Mouse (Mus musculus): ENCODE results near the gene Bves. TPM values are rescaled to one million over a fixed set of nuclear protein-coding genes. Genes with fewer than 3 reads are reported as not detected.

Gene Bves
- total and polyA plus RNA-seq, 2 experiments: 0.09 TPM; not detected in 1

GRCm38 (mm10) chr10:45381937-45382636, 46.5 kb downstream of the Bves start:
- H3K4me3 ChIP-seq (ENCODE audit: insufficient read depth, low read depth, low read length): no peak overlapping the region
- TF ChIP-seq CTCF (IDR thresholded peaks at IDR 0.05; ENCODE audit: low read depth, low read length) (no peak), POLR2A (IDR thresholded peaks at IDR 0.05; ENCODE audit: extremely low read depth, insufficient read depth, low read length) (no peak)
- H3K27ac ChIP-seq (replicated peaks; ENCODE audit: insufficient read depth, low read depth, low read length): no peak overlapping the region

GRCm38 (mm10) chr10:45382637-45382958, 47.0 kb downstream of the Bves start:
- Histone ChIP-seq H3K36me3 (ENCODE audit: control insufficient read depth, insufficient read depth, low read length) (no peaks in the 10 kb centered on the region), H3K4me1 (ENCODE audit: control insufficient read depth, insufficient read depth, low read length) (no peaks in the 10 kb centered on the region), H3K79me2 (ENCODE audit: control insufficient read depth, insufficient read depth, low read length) (no peaks in the 10 kb centered on the region), H3K9ac (ENCODE audit: low read depth, low read length) (no peak overlapping the region), H3K27me3 (ENCODE audit: control insufficient read depth, insufficient read depth, low read length) (no peaks in the 10 kb centered on the region), H3K27ac (replicated peaks; ENCODE audit: insufficient read depth, low read depth, low read length) (no peak overlapping the region), H3K4me3 (ENCODE audit: insufficient read depth, low read depth, low read length) (no peak overlapping the region)
- TF ChIP-seq POLR2A (IDR thresholded peaks at IDR 0.05; ENCODE audit: extremely low read depth, insufficient read depth, low read length) (no peak), CTCF (IDR thresholded peaks at IDR 0.05; ENCODE audit: low read depth, low read length) (no peak)
- DNase-seq (ENCODE audit: extremely low read depth, low read depth, low spot score): no peak
- 79% methylated on average over 3 of the region's 3 CpGs for WGBS

More at GRCm38 (mm10) chr10:45381937-45382636, 46.5 kb downstream of the Bves start:
- Histone ChIP-seq H3K79me2 (ENCODE audit: control insufficient read depth, insufficient read depth, low read length) (no peaks in the 10 kb centered on the region), H3K9ac (ENCODE audit: low read depth, low read length) (no peak overlapping the region), H3K36me3 (ENCODE audit: control insufficient read depth, insufficient read depth, low read length) (no peaks in the 10 kb centered on the region), H3K4me1 (ENCODE audit: control insufficient read depth, insufficient read depth, low read length) (no peaks in the 10 kb centered on the region), H3K27me3 (ENCODE audit: control insufficient read depth, insufficient read depth, low read length) (no peaks in the 10 kb centered on the region)
- no peak for DNase-seq (ENCODE audit: extremely low read depth, low read depth, low spot score)

GRCm38 (mm10) chr10:45398211-45398610, 62.6 kb downstream of the Bves start:
- Histone ChIP-seq H3K4me3 (ENCODE audit: insufficient read depth, low read depth, low read length) (no peak overlapping the region), H3K4me1 (ENCODE audit: control insufficient read depth, insufficient read depth, low read length) (no peaks in the 10 kb centered on the region), H3K79me2 (ENCODE audit: control insufficient read depth, insufficient read depth, low read length) (no peaks in the 10 kb centered on the region), H3K9ac (ENCODE audit: low read depth, low read length) (no peak overlapping the region), H3K27me3 (ENCODE audit: control insufficient read depth, insufficient read depth, low read length) (no peaks in the 10 kb centered on the region), H3K27ac (replicated peaks; ENCODE audit: insufficient read depth, low read depth, low read length) (no peak overlapping the region), H3K36me3 (ENCODE audit: control insufficient read depth, insufficient read depth, low read length) (no peaks in the 10 kb centered on the region)
- TF ChIP-seq CTCF (IDR thresholded peaks at IDR 0.05; ENCODE audit: low read depth, low read length): no peak
- TF ChIP-seq POLR2A (IDR thresholded peaks at IDR 0.05; ENCODE audit: extremely low read depth, insufficient read depth, low read length): no peak
- DNase-seq (ENCODE audit: extremely low read depth, low read depth, low spot score): no peak
- 89% methylated on average over 1 of the region's 1 CpGs for WGBS

GRCm38 (mm10) chr10:45399702-45400243, 64.2 kb downstream of the Bves start:
- WGBS: 83% methylated on average over 7 of the region's 7 CpGs
- no peak for DNase-seq (ENCODE audit: extremely low read depth, low read depth, low spot score)
- H3K4me3 ChIP-seq (ENCODE audit: insufficient read depth, low read depth, low read length): no peak overlapping the region
- no peaks in the 10 kb centered on the region for H3K36me3 ChIP-seq (ENCODE audit: control insufficient read depth, insufficient read depth, low read length)
- no peaks in the 10 kb centered on the region for H3K79me2 ChIP-seq (ENCODE audit: control insufficient read depth, insufficient read depth, low read length)
- H3K9ac ChIP-seq (ENCODE audit: low read depth, low read length): no peak overlapping the region
- H3K27me3 ChIP-seq (ENCODE audit: control insufficient read depth, insufficient read depth, low read length): no peaks in the 10 kb centered on the region
- no peaks in the 10 kb centered on the region for H3K4me1 ChIP-seq (ENCODE audit: control insufficient read depth, insufficient read depth, low read length)
- TF ChIP-seq POLR2A (IDR thresholded peaks at IDR 0.05; ENCODE audit: extremely low read depth, insufficient read depth, low read length): no peak
- TF ChIP-seq CTCF (IDR thresholded peaks at IDR 0.05; ENCODE audit: low read depth, low read length): no peak
- no peak overlapping the region for H3K27ac ChIP-seq (replicated peaks; ENCODE audit: insufficient read depth, low read depth, low read length)

DNA sequence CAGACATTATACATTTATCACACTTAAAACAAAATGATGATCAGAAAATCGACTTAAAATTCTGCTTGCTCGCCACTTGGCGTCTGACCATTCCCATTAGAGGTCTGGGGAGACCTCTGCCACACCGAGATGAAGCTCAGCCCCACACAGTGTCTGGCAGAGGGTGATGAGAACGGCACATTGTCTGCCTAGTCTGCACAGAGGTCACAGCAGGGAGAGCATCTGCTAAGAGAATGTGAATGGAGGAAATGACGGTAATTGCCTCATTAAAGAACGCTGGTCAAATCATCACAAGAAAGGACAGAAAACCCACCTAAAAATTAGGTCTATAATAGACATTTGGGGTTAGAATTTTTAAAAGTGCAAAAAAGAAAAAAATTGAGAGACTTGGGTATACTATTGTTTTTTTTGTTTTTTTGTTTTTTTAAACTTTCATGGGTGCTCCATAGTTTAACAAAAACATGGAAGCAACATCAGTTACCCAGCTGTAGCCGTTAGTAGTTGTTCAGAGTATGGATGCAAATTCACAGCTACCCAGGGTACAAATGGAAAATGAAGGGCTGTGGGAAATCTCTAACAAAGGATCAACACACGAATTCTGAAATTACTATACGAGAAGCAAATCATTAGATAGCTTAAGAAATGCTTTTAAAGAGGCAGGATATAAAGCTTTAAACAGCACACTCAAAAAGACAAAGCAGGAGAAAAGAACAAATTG, 75.2 kb downstream of the Bves start:
- H3K79me2 ChIP-seq (ENCODE audit: control insufficient read depth, insufficient read depth, low read length): no peaks in the 10 kb centered on the region
- no peak for DNase-seq (ENCODE audit: extremely low read depth, low read depth, low spot score)
- H3K27me3 ChIP-seq (ENCODE audit: control insufficient read depth, insufficient read depth, low read length): no peaks in the 10 kb centered on the region
- no peak overlapping the region for H3K4me3 ChIP-seq (ENCODE audit: insufficient read depth, low read depth, low read length)
- H3K36me3 ChIP-seq (ENCODE audit: control insufficient read depth, insufficient read depth, low read length): no peaks in the 10 kb centered on the region
- H3K27ac ChIP-seq (replicated peaks; ENCODE audit: insufficient read depth, low read depth, low read length): no peak overlapping the region
- no peak for TF ChIP-seq POLR2A (IDR thresholded peaks at IDR 0.05; ENCODE audit: extremely low read depth, insufficient read depth, low read length)
- no peak for TF ChIP-seq CTCF (IDR thresholded peaks at IDR 0.05; ENCODE audit: low read depth, low read length)
- no peaks in the 10 kb centered on the region for H3K4me1 ChIP-seq (ENCODE audit: control insufficient read depth, insufficient read depth, low read length)
- 81% methylated on average over 10 of the region's 10 CpGs for WGBS
- no peak overlapping the region for H3K9ac ChIP-seq (ENCODE audit: low read depth, low read length)

DNA sequence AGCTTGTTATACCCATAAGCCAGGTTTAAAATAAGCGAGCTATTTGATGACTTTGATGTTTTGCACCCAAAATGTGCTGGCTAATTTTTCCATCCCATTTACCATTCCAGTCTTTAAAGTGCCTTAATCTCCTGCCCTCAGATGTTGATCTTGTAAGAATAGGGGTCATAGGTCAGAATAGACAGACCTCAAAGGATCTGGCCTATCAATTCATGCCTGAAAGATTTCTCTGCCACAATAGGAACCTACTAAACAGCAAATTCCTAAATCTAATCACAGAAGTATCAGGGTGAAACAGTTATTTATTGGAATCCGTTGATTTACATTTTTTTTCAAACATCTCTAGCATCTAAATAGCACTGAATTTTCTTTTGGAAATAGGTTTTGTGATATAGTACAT, 76.2 kb downstream of the Bves start:
- Histone ChIP-seq H3K4me1 (ENCODE audit: control insufficient read depth, insufficient read depth, low read length) (no peaks in the 10 kb centered on the region), H3K79me2 (ENCODE audit: control insufficient read depth, insufficient read depth, low read length) (no peaks in the 10 kb centered on the region), H3K36me3 (ENCODE audit: control insufficient read depth, insufficient read depth, low read length) (no peaks in the 10 kb centered on the region), H3K9ac (ENCODE audit: low read depth, low read length) (no peak overlapping the region), H3K27me3 (ENCODE audit: control insufficient read depth, insufficient read depth, low read length) (no peaks in the 10 kb centered on the region), H3K4me3 (ENCODE audit: insufficient read depth, low read depth, low read length) (no peak overlapping the region), H3K27ac (replicated peaks; ENCODE audit: insufficient read depth, low read depth, low read length) (no peak overlapping the region)
- 85% methylated on average over 2 of the region's 2 CpGs for WGBS
- TF ChIP-seq CTCF (IDR thresholded peaks at IDR 0.05; ENCODE audit: low read depth, low read length): no peak
- TF ChIP-seq POLR2A (IDR thresholded peaks at IDR 0.05; ENCODE audit: extremely low read depth, insufficient read depth, low read length): no peak
- DNase-seq (ENCODE audit: extremely low read depth, low read depth, low spot score): no peak

Data from liver, adult 2 months (tissue).